Mouse (Mus musculus) megakaryocyte, embryonic 14.5 days (primary cell): Measurements from ENCODE around the gene Krtap16-1. TPM values are rescaled to one million over a fixed set of nuclear protein-coding genes. Genes with fewer than 3 reads are reported as not detected.
A peak's percentile ranks its signal among the peaks of the same experiment; 100 is the strongest.

ENCODE experiments used
- H3K27me3 ChIP-seq: replicated peaks from 2 replicates; pipeline ENCODE3; 2012; ENCODE audit warnings: inconsistent platforms
- H3K36me3 ChIP-seq: replicated peaks from 2 replicates; pipeline ENCODE3; 2012; ENCODE audit warnings: low read length, inconsistent platforms, mixed read lengths
- H3K4me1 ChIP-seq: 2 replicates; pipeline ENCODE4 v1.6.1; 2012; ENCODE audit warnings: inconsistent platforms
- H3K4me3 ChIP-seq: replicated peaks from 2 replicates; pipeline ENCODE3; 2012; ENCODE audit warnings: moderate library complexity, mild to moderate bottlenecking, inconsistent platforms
- H3K9me3 ChIP-seq: 2 replicates; pipeline ENCODE4 v1.6.1; 2012; ENCODE audit warnings: inconsistent platforms
- FLI1 ChIP-seq: IDR thresholded peaks from 2 replicates; pipeline ENCODE4 v1.6.1; 2012; ENCODE audit warnings: low read length, inconsistent platforms, mixed read lengths
- GATA1 ChIP-seq: IDR thresholded peaks from 3 replicates; pipeline ENCODE4 v1.6.1; 2012; ENCODE audit warnings: mixed read lengths, low read length, inconsistent platforms, borderline replicate concordance
- polyA plus RNA-seq: library from polyadenylated mRNA; stranded (reverse); fragments of >175 nt; gene quantifications from 2 replicates; pipeline ENCODE4 v1.2.3, GENCODE M21; 2012; ENCODE audit warnings: low replicate concordance; ENCODE audit not compliant: insufficient read depth

Gene Krtap16-1
- polyA plus RNA-seq, result not detected in 2 replicates

- no peak for TF ChIP-seq GATA1
- no peak for TF ChIP-seq FLI1
- Histone ChIP-seq H3K36me3 (no peaks in the 10 kb centered on the region), H3K4me3 (peak within 1 kb of the TSS; percentile 59), H3K27me3 (peaks cover 1% of the 10 kb centered on the region), H3K9me3 (no peaks in the 10 kb centered on the region), H3K4me1 (no peaks in the 10 kb centered on the region; the same call in 1 of the 2 replicates)
Observed at GRCm38 (mm10) chr11:99986180-99986647, at the start of gene Krtap16-1. Gene Krtap16-1, minus strand, starts transcription at chr11:99986597.

DNA sequence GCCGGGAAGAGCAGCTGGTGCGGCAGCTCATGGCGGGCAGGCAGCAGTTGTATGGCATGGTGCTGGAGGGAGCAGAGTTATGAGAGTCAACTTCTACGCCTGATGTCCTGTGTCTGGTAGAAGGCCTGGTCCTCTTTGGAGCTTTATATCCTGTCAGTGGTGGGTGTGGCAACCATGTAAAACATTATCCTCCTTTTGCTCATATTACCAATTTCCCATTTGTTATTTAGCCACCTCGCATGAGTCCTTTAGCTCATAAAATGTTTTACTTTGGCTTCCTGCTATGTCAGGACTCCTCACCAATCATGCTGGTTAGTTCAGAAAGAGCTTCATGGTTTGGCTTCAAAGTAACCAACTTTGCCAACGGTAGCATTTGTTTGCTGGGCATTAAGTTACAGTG is 43.4 kb upstream of the Krtap16-1 start, which contains the start of gene Krt33b:
Gene Krt33b (minus strand): TSS at position 101 of the 400 bp plus-strand sequence.
- TF ChIP-seq GATA1 (no peak), FLI1 (no peak)
- Histone ChIP-seq H3K4me1 (no peaks in the 10 kb centered on the region), H3K27me3 (peaks cover 2% of the 10 kb centered on the region), H3K36me3 (no peaks in the 10 kb centered on the region), H3K9me3 (no peaks in the 10 kb centered on the region), H3K4me3 (no peak within 1 kb of the TSS)

GRCm38 (mm10) chr11:100021438-100021837 is 35.0 kb upstream of the Krtap16-1 start:
- no peaks in the 10 kb centered on the region for H3K36me3 ChIP-seq
- no peak for TF ChIP-seq FLI1
- TF ChIP-seq GATA1, result no peak
- H3K4me1 ChIP-seq, result no peaks in the 10 kb centered on the region
- H3K4me3 ChIP-seq, result no peak overlapping the region
- no peaks in the 10 kb centered on the region for H3K9me3 ChIP-seq
- no peaks in the 10 kb centered on the region for H3K27me3 ChIP-seq

DNA sequence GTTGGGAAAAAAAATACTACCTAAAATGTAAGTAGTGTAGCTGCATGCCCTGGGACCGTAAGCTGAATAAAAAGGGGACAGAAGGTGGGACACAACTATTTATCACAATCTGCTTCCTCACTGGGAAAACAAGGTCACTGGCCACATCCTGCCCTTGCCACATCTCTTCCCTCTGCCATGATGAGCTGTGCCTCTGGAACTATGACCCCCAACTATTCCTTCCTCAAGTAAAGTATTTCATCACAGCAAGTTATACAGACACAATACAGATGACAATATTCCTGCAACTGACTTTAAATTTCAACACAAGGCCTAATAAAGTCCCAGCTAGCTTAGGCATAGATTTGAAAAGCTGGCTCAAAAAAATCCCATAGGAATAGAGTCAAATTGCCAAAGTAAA is 33.1 kb upstream of the Krtap16-1 start:
- TF ChIP-seq FLI1 (no peak), GATA1 (no peak)
- Histone ChIP-seq H3K4me3 (no peak overlapping the region), H3K27me3 (no peaks in the 10 kb centered on the region), H3K4me1 (no peaks in the 10 kb centered on the region), H3K36me3 (no peaks in the 10 kb centered on the region), H3K9me3 (no peaks in the 10 kb centered on the region)

- Histone ChIP-seq H3K27me3 (no peaks in the 10 kb centered on the region), H3K4me1 (no peaks in the 10 kb centered on the region), H3K9me3 (no peaks in the 10 kb centered on the region), H3K36me3 (no peaks in the 10 kb centered on the region), H3K4me3 (no peak within 1 kb of the TSS)
- no peak for TF ChIP-seq FLI1
- TF ChIP-seq GATA1, result no peak
Observed at GRCm38 (mm10) chr11:100016112-100016511, 29.7 kb upstream of the Krtap16-1 start, which contains the start of gene Krt33a. Gene Krt33a, minus strand, starts transcription at chr11:100016212.

DNA sequence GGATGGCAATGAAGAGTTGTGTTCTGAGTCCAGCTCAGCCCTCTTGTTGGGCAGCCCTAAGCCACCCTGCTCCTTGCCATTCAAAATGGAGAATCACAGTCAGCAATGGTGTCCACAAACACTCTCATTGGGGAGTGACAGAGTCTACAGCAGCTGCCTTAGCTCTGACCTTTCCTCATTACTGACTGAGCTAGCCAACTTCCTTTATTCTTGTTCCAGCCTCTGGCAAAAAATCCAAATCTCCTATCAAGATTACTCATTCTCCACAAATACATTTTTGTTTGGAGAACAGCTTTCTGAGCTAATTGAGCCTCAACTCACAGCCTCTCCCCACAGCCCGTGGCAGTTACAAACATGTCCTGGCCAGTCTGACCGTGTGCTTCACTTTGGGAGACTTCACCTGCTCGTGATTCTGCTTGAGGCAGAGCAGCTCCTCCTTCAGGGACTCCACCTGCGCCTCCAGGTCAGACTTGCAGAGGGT is 27.3 kb upstream of the Krtap16-1 start:
- Histone ChIP-seq H3K4me1 (no peaks in the 10 kb centered on the region), H3K9me3 (no peaks in the 10 kb centered on the region), H3K4me3 (no peak overlapping the region), H3K27me3 (no peaks in the 10 kb centered on the region), H3K36me3 (no peaks in the 10 kb centered on the region)
- TF ChIP-seq FLI1, result no peak
- TF ChIP-seq GATA1, result no peak

DNA sequence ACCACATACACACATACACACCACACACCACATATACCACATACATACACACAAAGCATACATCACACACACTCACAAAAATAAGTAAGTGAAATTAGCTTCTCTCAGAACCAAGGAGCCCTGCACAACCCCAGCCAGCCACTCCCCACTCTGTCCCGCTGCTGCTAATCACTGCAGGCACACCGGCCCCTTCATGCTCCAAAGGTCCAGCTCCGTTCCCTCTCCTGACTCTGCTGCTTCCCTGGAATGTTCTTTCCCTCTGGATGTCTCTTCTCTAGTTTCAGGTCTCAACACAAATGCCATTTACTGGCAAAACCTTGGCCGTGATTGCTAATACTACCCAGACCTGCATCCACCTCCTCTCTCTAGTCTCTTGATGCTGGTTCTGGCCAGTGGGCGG is 24.3 kb upstream of the Krtap16-1 start:
- no peaks in the 10 kb centered on the region for H3K4me1 ChIP-seq

GRCm38 (mm10) chr11:100008336-100008735 is 21.9 kb upstream of the Krtap16-1 start:
- H3K9me3 ChIP-seq, result no peaks in the 10 kb centered on the region
- no peaks in the 10 kb centered on the region for H3K4me1 ChIP-seq
- no peak overlapping the region for H3K4me3 ChIP-seq
- TF ChIP-seq GATA1, result no peak
- H3K27me3 ChIP-seq, result no peaks in the 10 kb centered on the region
- no peaks in the 10 kb centered on the region for H3K36me3 ChIP-seq

More for the DNA sequence above, 24.3 kb upstream of the Krtap16-1 start:
- no peak for TF ChIP-seq GATA1
- TF ChIP-seq FLI1, result no peak
- H3K9me3 ChIP-seq, result no peaks in the 10 kb centered on the region
- no peaks in the 10 kb centered on the region for H3K36me3 ChIP-seq
- H3K27me3 ChIP-seq, result no peaks in the 10 kb centered on the region
- no peak overlapping the region for H3K4me3 ChIP-seq

DNA sequence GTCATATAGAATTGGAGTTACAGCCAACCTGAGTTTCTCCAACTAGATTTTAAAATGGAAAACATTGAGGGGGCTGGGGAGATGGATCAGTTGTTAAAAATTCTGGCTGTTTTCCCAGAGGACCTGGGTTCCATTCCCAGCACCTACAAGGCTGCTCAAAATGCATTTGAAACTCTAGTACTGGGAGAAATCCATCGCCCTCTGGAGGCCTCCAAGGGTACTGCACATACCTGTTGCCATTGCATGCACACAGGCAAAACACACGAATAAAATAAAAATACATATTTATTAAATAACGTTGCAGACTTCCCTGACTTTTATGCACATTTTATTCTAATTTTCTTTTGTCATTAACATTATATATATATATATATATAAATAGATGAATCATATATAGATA is 20.2 kb upstream of the Krtap16-1 start:
- H3K9me3 ChIP-seq, result peaks cover 3% of the 10 kb centered on the region; the same call in 1 of the 2 replicates
- H3K36me3 ChIP-seq, result no peaks in the 10 kb centered on the region
- H3K4me1 ChIP-seq, result no peaks in the 10 kb centered on the region
- H3K4me3 ChIP-seq, result no peak overlapping the region
- no peak for TF ChIP-seq FLI1
- no peak for TF ChIP-seq GATA1
- H3K27me3 ChIP-seq, result no peaks in the 10 kb centered on the region

- H3K27me3 ChIP-seq, result no peaks in the 10 kb centered on the region
- TF ChIP-seq FLI1 (no peak), GATA1 (no peak)
- no peak overlapping the region for H3K4me3 ChIP-seq
- peaks cover 3% of the 10 kb centered on the region; the same call in 1 of the 2 replicates for H3K9me3 ChIP-seq
- H3K36me3 ChIP-seq, result no peaks in the 10 kb centered on the region
- no peaks in the 10 kb centered on the region for H3K4me1 ChIP-seq
Observed at GRCm38 (mm10) chr11:100005905-100006304, 19.5 kb upstream of the Krtap16-1 start.

DNA sequence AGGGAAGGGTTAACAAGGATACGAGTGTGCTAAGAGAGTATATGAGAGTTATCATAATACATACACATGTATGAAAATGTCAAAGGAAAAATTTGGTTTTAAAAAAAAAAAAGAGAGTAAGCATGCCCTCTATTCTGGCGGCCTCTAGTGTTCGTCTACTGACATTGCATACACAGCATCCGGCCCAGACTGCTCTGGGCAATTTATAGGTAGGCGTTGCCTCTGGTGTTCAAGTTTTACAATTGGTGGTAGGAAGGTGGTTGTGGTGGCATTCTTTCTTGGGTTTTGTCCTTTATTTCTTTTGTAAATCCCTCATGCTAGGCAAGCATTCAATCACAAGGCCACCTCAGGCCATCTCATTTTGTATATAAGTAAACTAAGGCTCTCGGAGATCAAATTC is 18.4 kb upstream of the Krtap16-1 start:
- Histone ChIP-seq H3K36me3 (no peaks in the 10 kb centered on the region), H3K4me3 (no peak overlapping the region), H3K4me1 (no peaks in the 10 kb centered on the region), H3K27me3 (no peaks in the 10 kb centered on the region), H3K9me3 (peaks cover 3% of the 10 kb centered on the region; the same call in 1 of the 2 replicates)
- TF ChIP-seq GATA1 (no peak), FLI1 (no peak)
